Mouse (Mus musculus) liver (tissue): ENCODE data around the gene Cldn10.

Source experiments
- DNase-seq: peaks from one replicate; pipeline ENCODE4 v3.0.0-alpha.2; 2020; ENCODE audit warnings: mixed read lengths

Gene Cldn10

DNA sequence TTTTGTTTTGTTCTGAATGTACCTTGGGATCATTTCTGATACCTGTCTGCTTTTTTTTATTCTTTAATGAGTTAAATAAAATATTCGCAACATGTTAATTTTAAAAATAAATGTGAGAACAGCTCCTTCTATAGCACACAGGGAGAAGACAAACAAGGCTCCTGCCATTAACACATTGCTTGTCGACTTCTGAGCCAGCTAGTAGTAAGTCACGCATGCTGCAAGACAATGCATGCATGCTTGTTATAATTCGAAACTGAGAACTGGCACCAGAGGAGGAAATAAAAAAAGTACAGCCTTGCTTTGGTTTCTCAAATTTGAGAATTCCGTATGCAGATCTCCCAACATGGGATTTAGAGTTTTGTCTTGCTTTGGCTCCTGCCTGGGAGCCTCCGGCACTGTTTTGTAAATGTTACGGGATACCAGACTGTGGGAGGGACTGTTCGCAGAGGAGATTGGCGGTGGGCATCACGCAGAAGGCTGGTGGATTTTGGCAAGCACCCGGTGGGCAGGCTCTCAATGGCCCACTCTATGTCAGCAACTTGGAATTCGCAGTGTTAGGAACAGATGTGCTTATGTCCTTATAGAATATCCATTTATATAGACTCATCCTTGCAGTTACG lies 80.5 kb downstream of the Cldn10 start:
- no peak for DNase-seq

GRCm38 (mm10) chr14:118869712-118870111 lies 82.0 kb downstream of the Cldn10 start:
- peak; percentile 73 for DNase-seq

DNA sequence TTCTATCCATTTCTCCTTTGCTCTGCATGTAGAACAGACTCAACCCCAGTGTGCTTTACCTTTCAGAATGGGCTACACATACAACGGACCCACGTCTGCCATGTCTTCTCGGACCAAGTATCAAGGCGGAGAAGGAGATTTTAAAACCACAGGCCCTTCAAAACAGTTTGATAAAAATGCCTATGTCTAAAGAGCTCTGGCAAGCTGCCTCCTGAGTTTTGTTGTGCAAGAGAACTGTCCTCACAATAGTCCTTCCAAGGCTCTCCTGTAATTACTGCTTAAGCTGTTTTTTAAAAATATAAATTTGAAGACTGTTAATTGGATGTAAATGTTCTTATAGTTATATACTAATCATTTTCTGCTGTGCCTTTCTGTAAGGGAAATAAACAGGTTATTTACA lies 86.4 kb downstream of the Cldn10 start:
- DNase-seq, result no peak

GRCm38 (mm10) chr14:118874786-118875415 lies 87.2 kb downstream of the Cldn10 start:
- DNase-seq, result no peak

DNA sequence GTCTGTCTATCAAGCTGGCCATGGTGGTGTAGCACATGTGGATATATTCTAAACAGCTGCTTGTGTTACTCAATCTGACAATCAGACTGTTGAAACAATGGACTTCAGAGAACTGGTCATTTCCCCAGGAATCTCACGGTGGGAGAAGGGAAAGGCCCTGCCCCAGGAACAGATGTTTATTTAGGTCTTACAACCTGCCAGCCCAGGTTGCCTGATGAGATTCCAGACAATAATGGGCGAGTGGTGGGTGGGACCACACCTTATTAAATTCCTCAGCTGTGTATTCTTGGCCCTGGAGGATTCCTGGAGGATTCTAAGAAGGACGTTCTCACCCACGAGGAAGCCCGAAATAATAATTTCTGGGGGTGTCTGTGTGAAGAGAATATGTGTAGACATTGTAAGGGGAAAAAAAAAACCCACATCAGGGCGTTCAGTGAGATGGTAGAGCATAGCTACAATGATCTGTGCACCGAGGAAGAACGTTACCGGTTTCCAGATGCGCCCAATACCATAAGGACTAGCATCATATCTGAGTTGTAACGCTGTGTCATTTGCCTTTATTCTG lies 90.7 kb downstream of the Cldn10 start:
- DNase-seq, result no peak

GRCm38 (mm10) chr14:118880696-118881095 lies 93.0 kb downstream of the Cldn10 start:
- no peak for DNase-seq

DNA sequence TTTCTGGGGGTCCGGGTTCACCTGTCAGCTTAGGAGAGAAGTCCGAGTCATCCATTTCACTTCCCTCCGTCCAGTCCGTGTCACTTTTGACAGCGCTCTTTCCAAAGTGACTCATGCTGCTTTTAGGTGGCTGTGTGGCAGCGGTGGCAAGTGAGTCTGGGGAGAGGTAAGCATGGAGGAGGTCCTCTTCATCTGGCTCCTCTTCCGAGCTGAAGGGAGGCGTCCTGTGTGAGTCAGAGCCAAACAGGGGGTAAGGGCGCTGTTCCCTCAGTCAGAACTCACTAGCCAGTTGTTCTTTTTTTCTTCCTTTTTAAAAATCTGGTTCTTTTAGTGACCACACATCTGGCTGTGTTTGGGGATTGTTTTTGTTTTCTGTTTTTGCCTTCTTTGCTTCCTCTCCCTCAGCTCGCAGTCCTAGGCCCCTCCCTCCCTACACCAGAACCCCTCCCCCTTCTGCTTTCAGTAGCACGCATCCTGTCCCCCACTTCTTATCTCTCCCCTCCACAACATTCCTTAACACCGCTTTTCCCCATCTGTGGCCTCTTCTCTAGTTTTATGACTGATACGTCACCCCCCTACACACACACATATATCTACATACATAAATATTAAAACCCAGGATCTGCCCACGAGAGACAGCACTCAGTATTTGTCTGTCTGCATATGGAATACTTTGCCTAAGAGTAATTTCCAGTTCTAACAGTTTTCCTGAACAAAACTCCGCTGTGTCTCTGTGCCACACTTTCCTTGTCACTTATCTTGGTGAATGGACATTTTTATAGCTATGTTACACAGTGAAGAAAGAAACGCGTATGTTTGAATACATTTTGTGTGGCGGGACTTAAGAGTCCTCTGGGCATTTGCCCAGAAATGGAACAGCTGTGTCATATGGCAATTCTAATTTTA lies 95.9 kb downstream of the Cldn10 start:
- peak; percentile 76 for DNase-seq

GRCm38 (mm10) chr14:118884250-118884556 lies 96.5 kb downstream of the Cldn10 start:
- DNase-seq, result peak; percentile 16

- no peak for DNase-seq
Observed at GRCm38 (mm10) chr14:118890101-118890500, 102.4 kb downstream of the Cldn10 start.

DNA sequence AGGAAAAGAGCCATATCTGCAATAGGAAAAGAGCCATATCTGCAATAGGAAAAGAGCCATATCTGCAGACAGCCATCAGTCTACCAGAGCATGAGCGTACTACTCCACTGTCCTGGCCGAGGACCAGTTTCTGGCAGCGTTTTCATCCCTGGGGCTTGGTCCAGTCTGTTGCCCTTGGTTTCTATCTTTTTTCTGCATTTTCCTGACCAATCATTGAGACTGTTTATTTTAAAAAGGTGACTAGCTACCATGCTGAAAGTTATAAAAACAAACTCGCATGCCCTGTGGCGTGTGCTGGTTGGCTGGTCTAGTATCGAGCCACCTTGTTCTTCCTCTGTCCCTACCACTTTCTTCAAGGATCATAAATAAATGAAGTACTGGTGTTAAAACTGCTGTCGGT lies 107.5 kb downstream of the Cldn10 start:
- DNase-seq, result no peak

- DNase-seq, result no peak
Observed at GRCm38 (mm10) chr14:118895655-118896054, 107.9 kb downstream of the Cldn10 start.

GRCm38 (mm10) chr14:118899940-118900339 lies 112.2 kb downstream of the Cldn10 start:
- DNase-seq, result peak; percentile 22

GRCm38 (mm10) chr14:118900911-118901310 lies 113.2 kb downstream of the Cldn10 start:
- no peak for DNase-seq

- DNase-seq, result no peak
Observed at GRCm38 (mm10) chr14:118903397-118903796, 115.7 kb downstream of the Cldn10 start.

- no peak for DNase-seq
Observed at GRCm38 (mm10) chr14:118903867-118904562, 116.3 kb downstream of the Cldn10 start.

- DNase-seq, result no peak
Observed at GRCm38 (mm10) chr14:118907592-118907991, 119.9 kb downstream of the Cldn10 start.

- no peak for DNase-seq
Observed at GRCm38 (mm10) chr14:118909872-118910271, 122.2 kb downstream of the Cldn10 start.

GRCm38 (mm10) chr14:118910332-118911222 lies 122.9 kb downstream of the Cldn10 start:
- DNase-seq, result peak; percentile 63

GRCm38 (mm10) chr14:118911521-118911920 lies 123.8 kb downstream of the Cldn10 start:
- DNase-seq, result no peak

GRCm38 (mm10) chr14:118913651-118914050 lies 125.9 kb downstream of the Cldn10 start:
- DNase-seq, result no peak

DNA sequence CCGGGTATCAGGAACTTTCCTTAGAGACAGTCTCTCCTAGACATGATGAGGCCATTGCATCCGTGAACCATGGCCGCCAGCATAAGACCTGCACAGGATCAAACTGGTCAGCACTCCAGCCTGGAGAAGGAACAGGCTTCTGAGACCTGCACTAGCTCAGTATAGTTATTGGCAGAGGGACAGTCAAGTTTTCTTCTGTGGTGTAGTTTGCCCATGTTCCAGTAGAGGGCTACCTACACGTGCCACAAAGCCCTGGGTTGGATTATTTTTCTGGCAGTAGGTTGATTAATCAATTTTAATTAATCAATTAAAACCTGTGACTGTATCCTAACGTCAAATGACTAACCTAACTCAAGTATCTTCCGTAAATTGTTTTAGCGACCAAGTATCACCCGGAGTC lies 131.3 kb downstream of the Cldn10 start:
- no peak for DNase-seq

GRCm38 (mm10) chr14:118920654-118921053 lies 132.9 kb downstream of the Cldn10 start:
- DNase-seq, result no peak
